Mouse (Mus musculus): ENCODE measurements around the gene Krt73. TPM values are rescaled to one million over a fixed set of nuclear protein-coding genes. Genes with fewer than 3 reads are reported as not detected.

Krt73 gene
- polyA plus RNA-seq (2012; fragmentation: generic; extraction: Trizol), result not detected
- long read RNA-seq, experiment 1, result 0 reads
- long read RNA-seq, experiment 2, result 0 reads

DNA sequence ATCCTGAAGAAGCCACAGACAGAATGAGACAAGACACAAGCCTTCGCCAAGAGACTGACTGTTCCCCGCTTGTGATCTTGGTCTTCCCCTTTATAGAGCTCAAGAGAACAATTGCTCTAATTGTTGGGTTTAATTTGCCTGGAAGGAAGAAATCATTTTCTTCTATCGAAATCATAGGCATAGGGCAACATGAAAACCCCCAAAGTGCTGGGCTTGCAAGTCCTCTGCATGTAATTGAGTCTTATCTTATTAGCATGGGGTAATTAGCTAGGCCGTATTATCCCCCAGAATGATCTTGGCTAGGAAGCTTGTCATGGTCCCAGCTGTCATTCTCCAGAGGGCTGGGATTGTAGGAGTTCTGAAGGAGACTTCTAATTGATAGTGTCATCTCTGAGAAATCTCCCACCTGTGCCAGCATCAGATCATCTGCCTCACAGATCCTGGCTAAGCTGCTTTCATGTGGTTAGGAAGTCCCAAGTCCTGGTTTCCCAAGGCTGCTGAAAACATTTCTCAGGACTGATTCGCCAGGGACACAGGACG is at the start of gene Krt73:
TSS of gene Krt73 (minus strand) at position 51 of the 540 bp plus-strand sequence.
- Histone ChIP-seq H3K79me2 (ENCODE audit: control insufficient read depth, insufficient read depth) (no peaks in the 10 kb centered on the region), H3K79me3 (ENCODE audit: low read depth) (no peaks in the 10 kb centered on the region), H3K36me3 (ENCODE audit: control insufficient read depth, insufficient read depth) (no peaks in the 10 kb centered on the region), H3ac (ENCODE audit: control insufficient read depth, insufficient read length, low read depth) (no peak within 1 kb of the TSS), H3K27me3 (ENCODE audit: control insufficient read depth, insufficient read depth, insufficient read length) (peaks cover 65% of the 10 kb centered on the region), H3K4me3 (ENCODE audit: insufficient read depth, poor library complexity, severe bottlenecking) (no peak within 1 kb of the TSS)
- no peak for TF ChIP-seq CTCF (IDR thresholded peaks at IDR 0.05; ENCODE audit: control insufficient read depth, insufficient read depth, insufficient read length)
- TF ChIP-seq MYOD1 (IDR thresholded peaks at IDR 0.05; ENCODE audit: control insufficient read depth, insufficient read length, low read depth), result no peak

DNA sequence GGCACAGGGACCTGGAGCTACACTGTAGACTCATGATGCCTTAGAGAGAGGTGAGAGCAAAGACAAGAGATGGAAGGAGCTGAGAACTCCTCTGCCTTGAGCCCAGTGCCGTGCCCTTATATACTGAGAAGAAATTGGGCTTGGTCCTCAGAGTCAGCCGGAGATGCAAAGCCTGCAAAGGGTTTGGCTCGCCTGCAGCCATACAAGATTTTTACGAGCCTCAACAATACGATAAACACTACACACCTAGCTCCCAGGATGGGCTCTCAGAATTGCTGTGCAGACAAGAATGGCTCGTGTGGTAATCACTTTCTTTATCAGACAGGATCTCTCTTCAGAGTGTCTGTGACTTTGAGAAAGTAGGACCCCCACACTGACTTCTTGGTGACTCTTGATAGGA is 48.5 kb upstream of the Krt73 start, which contains the start of gene Krt1:
TSS of gene Krt1 (minus strand) at position 101 of the 400 bp plus-strand sequence.
- no peaks in the 10 kb centered on the region for H3K36me3 ChIP-seq (ENCODE audit: control insufficient read depth, insufficient read depth)
- no peaks in the 10 kb centered on the region for H3K79me2 ChIP-seq (ENCODE audit: control insufficient read depth, insufficient read depth)
- H3ac ChIP-seq (ENCODE audit: control insufficient read depth, insufficient read length, low read depth), result no peak within 1 kb of the TSS
- H3K79me3 ChIP-seq (ENCODE audit: low read depth), result no peaks in the 10 kb centered on the region
- no peak for TF ChIP-seq MYOD1 (IDR thresholded peaks at IDR 0.05; ENCODE audit: control insufficient read depth, insufficient read length, low read depth)
- TF ChIP-seq MAX (IDR thresholded peaks at IDR 0.05), result no peak
- no peak for TF ChIP-seq CTCF (IDR thresholded peaks at IDR 0.05; ENCODE audit: control insufficient read depth, insufficient read depth, insufficient read length)
- TF ChIP-seq CEBPB (IDR thresholded peaks at IDR 0.05; ENCODE audit: low read depth), result no peak
- no peak for TF ChIP-seq USF1 (IDR thresholded peaks at IDR 0.05; ENCODE audit: low read depth)
- no peak for TF ChIP-seq FOSL1 (IDR thresholded peaks at IDR 0.05; ENCODE audit: insufficient read depth, low read length, poor library complexity, severe bottlenecking)
- TF ChIP-seq MYOG (IDR thresholded peaks at IDR 0.05; ENCODE audit: control insufficient read depth, extremely low read depth, insufficient read length), result no peak
- peaks cover 86% of the 10 kb centered on the region for H3K27me3 ChIP-seq (ENCODE audit: control insufficient read depth, insufficient read depth, insufficient read length)
- no peak within 1 kb of the TSS for H3K4me3 ChIP-seq (ENCODE audit: insufficient read depth, poor library complexity, severe bottlenecking)

GRCm38 (mm10) chr15:101845971-101846403 is 43.8 kb upstream of the Krt73 start:
- peaks cover 72% of the 10 kb centered on the region for H3K27me3 ChIP-seq (ENCODE audit: control insufficient read depth, insufficient read depth, insufficient read length)
- H3K79me2 ChIP-seq (ENCODE audit: control insufficient read depth, insufficient read depth), result no peaks in the 10 kb centered on the region
- H3K79me3 ChIP-seq (ENCODE audit: low read depth), result no peaks in the 10 kb centered on the region
- no peak overlapping the region for H3K4me3 ChIP-seq (ENCODE audit: insufficient read depth, poor library complexity, severe bottlenecking)
- TF ChIP-seq CTCF (IDR thresholded peaks at IDR 0.05; ENCODE audit: control insufficient read depth, insufficient read depth, insufficient read length), result no peak
- no peak for TF ChIP-seq CEBPB (IDR thresholded peaks at IDR 0.05; ENCODE audit: low read depth)
- TF ChIP-seq MAX (IDR thresholded peaks at IDR 0.05), result no peak
- TF ChIP-seq FOSL1 (IDR thresholded peaks at IDR 0.05; ENCODE audit: insufficient read depth, low read length, poor library complexity, severe bottlenecking), result no peak
- TF ChIP-seq MYOG (IDR thresholded peaks at IDR 0.05; ENCODE audit: control insufficient read depth, extremely low read depth, insufficient read length), result no peak
- no peak overlapping the region for H3ac ChIP-seq (ENCODE audit: control insufficient read depth, insufficient read length, low read depth)
- H3K36me3 ChIP-seq (ENCODE audit: control insufficient read depth, insufficient read depth), result no peaks in the 10 kb centered on the region

DNA sequence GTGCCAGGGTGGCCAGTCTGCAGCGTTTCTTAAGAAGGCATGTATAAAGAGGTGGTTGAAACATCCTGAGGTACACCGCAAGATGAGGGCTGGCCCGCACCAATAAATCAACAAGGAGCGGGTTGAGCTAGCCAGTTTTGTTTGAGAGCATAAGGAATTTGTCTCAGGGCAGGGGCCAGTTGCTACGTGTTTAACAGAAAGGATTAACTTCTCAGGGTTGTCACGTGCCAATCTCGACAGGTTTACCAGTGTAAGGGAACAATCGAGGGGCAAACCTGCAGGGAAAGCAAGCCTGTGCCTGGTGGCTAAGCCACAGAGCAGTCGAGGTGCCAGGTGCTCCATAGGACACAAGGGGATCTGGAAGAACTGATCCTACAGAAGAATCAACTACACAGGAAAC is 41.0 kb upstream of the Krt73 start:
- no peak overlapping the region for H3K4me3 ChIP-seq (ENCODE audit: insufficient read depth, poor library complexity, severe bottlenecking)
- no peaks in the 10 kb centered on the region for H3K79me2 ChIP-seq (ENCODE audit: control insufficient read depth, insufficient read depth)
- TF ChIP-seq CTCF (IDR thresholded peaks at IDR 0.05; ENCODE audit: control insufficient read depth, insufficient read depth, insufficient read length), result no peak
- no peaks in the 10 kb centered on the region for H3K79me3 ChIP-seq (ENCODE audit: low read depth)
- peaks cover 79% of the 10 kb centered on the region for H3K27me3 ChIP-seq (ENCODE audit: control insufficient read depth, insufficient read depth, insufficient read length)
- H3K36me3 ChIP-seq (ENCODE audit: control insufficient read depth, insufficient read depth), result no peaks in the 10 kb centered on the region
- no peak overlapping the region for H3ac ChIP-seq (ENCODE audit: control insufficient read depth, insufficient read length, low read depth)

DNA sequence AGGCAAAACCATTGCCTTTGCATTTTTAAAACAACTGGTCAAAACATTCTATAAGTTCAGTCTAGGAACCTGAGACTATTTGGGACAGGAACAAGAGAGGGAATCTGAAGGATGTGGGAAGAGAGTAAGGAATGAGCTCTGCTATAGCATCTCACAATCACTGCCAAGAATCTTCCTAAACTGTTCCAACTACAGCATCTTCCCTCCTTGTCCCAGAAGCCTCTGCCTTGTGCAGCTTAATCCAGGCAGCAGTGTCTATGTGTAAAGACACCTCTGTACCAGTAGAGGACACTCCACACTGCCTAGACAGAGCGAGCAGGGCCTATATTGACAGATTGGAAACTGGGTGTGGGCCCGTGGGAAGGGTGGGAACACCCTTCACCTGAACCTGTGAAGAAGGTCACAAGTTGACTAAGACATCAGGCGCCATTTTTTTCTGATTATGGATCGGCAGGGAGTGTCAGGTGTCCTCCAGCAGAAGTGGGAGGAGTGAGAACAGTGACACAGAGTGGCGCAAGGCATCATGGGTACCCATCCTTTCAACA is 32.7 kb upstream of the Krt73 start:
- TF ChIP-seq MAX (IDR thresholded peaks at IDR 0.05), result no peak
- TF ChIP-seq CEBPB (IDR thresholded peaks at IDR 0.05; ENCODE audit: low read depth), result no peak
- no peak for TF ChIP-seq MYOG (IDR thresholded peaks at IDR 0.05; ENCODE audit: control insufficient read depth, extremely low read depth, insufficient read length)
- TF ChIP-seq FOSL1 (IDR thresholded peaks at IDR 0.05; ENCODE audit: insufficient read depth, low read length, poor library complexity, severe bottlenecking), result no peak
- TF ChIP-seq USF1 (IDR thresholded peaks at IDR 0.05; ENCODE audit: low read depth), result no peak
- TF ChIP-seq MYOD1 (IDR thresholded peaks at IDR 0.05; ENCODE audit: control insufficient read depth, insufficient read length, low read depth), result no peak
- TF ChIP-seq CTCF (IDR thresholded peaks at IDR 0.05; ENCODE audit: control insufficient read depth, insufficient read depth, insufficient read length), result no peak
- Histone ChIP-seq H3K36me3 (ENCODE audit: control insufficient read depth, insufficient read depth) (no peaks in the 10 kb centered on the region), H3K79me3 (ENCODE audit: low read depth) (no peaks in the 10 kb centered on the region), H3K4me3 (ENCODE audit: insufficient read depth, poor library complexity, severe bottlenecking) (no peak overlapping the region), H3K27me3 (ENCODE audit: control insufficient read depth, insufficient read depth, insufficient read length) (peaks cover 29% of the 10 kb centered on the region), H3K79me2 (ENCODE audit: control insufficient read depth, insufficient read depth) (no peaks in the 10 kb centered on the region), H3ac (ENCODE audit: control insufficient read depth, insufficient read length, low read depth) (no peak overlapping the region)

- no peaks in the 10 kb centered on the region for H3K79me3 ChIP-seq (ENCODE audit: low read depth)
- H3K27me3 ChIP-seq (ENCODE audit: control insufficient read depth, insufficient read depth, insufficient read length), result peaks cover 18% of the 10 kb centered on the region
- no peaks in the 10 kb centered on the region for H3K79me2 ChIP-seq (ENCODE audit: control insufficient read depth, insufficient read depth)
- H3K4me3 ChIP-seq (ENCODE audit: insufficient read depth, poor library complexity, severe bottlenecking), result no peak overlapping the region
- H3K36me3 ChIP-seq (ENCODE audit: control insufficient read depth, insufficient read depth), result no peaks in the 10 kb centered on the region
- TF ChIP-seq CTCF (IDR thresholded peaks at IDR 0.05; ENCODE audit: control insufficient read depth, insufficient read depth, insufficient read length), result no peak
- no peak for TF ChIP-seq MYOD1 (IDR thresholded peaks at IDR 0.05; ENCODE audit: control insufficient read depth, insufficient read length, low read depth)
- no peak for TF ChIP-seq MYOG (IDR thresholded peaks at IDR 0.05; ENCODE audit: control insufficient read depth, extremely low read depth, insufficient read length)
- TF ChIP-seq FOSL1 (IDR thresholded peaks at IDR 0.05; ENCODE audit: insufficient read depth, low read length, poor library complexity, severe bottlenecking), result no peak
- no peak for TF ChIP-seq USF1 (IDR thresholded peaks at IDR 0.05; ENCODE audit: low read depth)
- no peak for TF ChIP-seq MAX (IDR thresholded peaks at IDR 0.05)
- H3ac ChIP-seq (ENCODE audit: control insufficient read depth, insufficient read length, low read depth), result no peak overlapping the region
Measured at GRCm38 (mm10) chr15:101833131-101833530, 31.0 kb upstream of the Krt73 start.

Measured in C2C12 (cell line).